Mouse (Mus musculus): ENCODE measurements around the gene Pitpnm1. TPM values are rescaled to one million over a fixed set of nuclear protein-coding genes. Genes with fewer than 3 reads are reported as not detected.
A peak's percentile ranks its signal among the peaks of the same experiment; 100 is the strongest.

Pitpnm1 gene
- 12.2 and 15.4 TPM in 2 replicates for polyA plus RNA-seq (2014; fragmentation: Nextera tagmentation; extraction: Ambion mirVana)

GRCm38 (mm10) chr19:4099837-4100717 lies at the start of gene Pitpnm1:
Gene Pitpnm1, plus strand, starts transcription at chr19:4099998.
- DNase-seq (ENCODE audit: low spot score) = peak; percentile 59
- peaks cover 23% of the 10 kb centered on the region for H3K27me3 ChIP-seq (ENCODE audit: control insufficient read depth, insufficient read depth, low read length)
- peak within 1 kb of the TSS; percentile 89 for H3K4me2 ChIP-seq (replicated peaks; ENCODE audit: low read depth, low read length)
- H3K36me3 ChIP-seq (ENCODE audit: control insufficient read depth, insufficient read depth, low read length) = no peaks in the 10 kb centered on the region
- WGBS = 1% methylated on average over 53 of the region's 53 CpGs
- ATAC-seq (ENCODE audit: low FRiP score) = no peak
- H3K27ac ChIP-seq (ENCODE audit: low read depth, low read length) = no peak within 1 kb of the TSS
- H3K9ac ChIP-seq (ENCODE audit: low read depth, low read length) = peak within 1 kb of the TSS; percentile 48
- peak within 1 kb of the TSS; percentile 46 for H3K4me3 ChIP-seq (ENCODE audit: low read depth, low read length)
- H3K4me1 ChIP-seq (replicated peaks; ENCODE audit: control insufficient read depth, insufficient read depth, low read length) = peaks cover 14% of the 10 kb centered on the region
- no peaks in the 10 kb centered on the region for H3K9me3 ChIP-seq (ENCODE audit: control insufficient read depth, low read length)

GRCm38 (mm10) chr19:4051016-4051415 lies 48.8 kb upstream of the Pitpnm1 start:
- H3K36me3 ChIP-seq (ENCODE audit: control insufficient read depth, insufficient read depth, low read length) = no peaks in the 10 kb centered on the region
- DNase-seq (ENCODE audit: low spot score) (no peak), ATAC-seq (ENCODE audit: low FRiP score) (no peak)
- WGBS = 95% methylated on average over 5 of the region's 5 CpGs
- no peak overlapping the region for H3K4me2 ChIP-seq (replicated peaks; ENCODE audit: low read depth, low read length)
- H3K27ac ChIP-seq (ENCODE audit: low read depth, low read length) = no peak overlapping the region
- no peaks in the 10 kb centered on the region for H3K4me1 ChIP-seq (replicated peaks; ENCODE audit: control insufficient read depth, insufficient read depth, low read length)
- H3K9ac ChIP-seq (ENCODE audit: low read depth, low read length) = no peak overlapping the region
- H3K9me3 ChIP-seq (ENCODE audit: control insufficient read depth, low read length) = no peaks in the 10 kb centered on the region
- no peaks in the 10 kb centered on the region for H3K27me3 ChIP-seq (ENCODE audit: control insufficient read depth, insufficient read depth, low read length)
- no peak overlapping the region for H3K4me3 ChIP-seq (ENCODE audit: low read depth, low read length)

GRCm38 (mm10) chr19:4051741-4052515 lies 47.9 kb upstream of the Pitpnm1 start:
- H3K27ac ChIP-seq (ENCODE audit: low read depth, low read length) = no peak overlapping the region
- 54% methylated on average over 10 of the region's 10 CpGs for WGBS
- H3K4me1 ChIP-seq (replicated peaks; ENCODE audit: control insufficient read depth, insufficient read depth, low read length) = no peaks in the 10 kb centered on the region
- DNase-seq (ENCODE audit: low spot score) (peak; percentile 81), ATAC-seq (ENCODE audit: low FRiP score) (no peak)
- no peaks in the 10 kb centered on the region for H3K36me3 ChIP-seq (ENCODE audit: control insufficient read depth, insufficient read depth, low read length)
- no peaks in the 10 kb centered on the region for H3K27me3 ChIP-seq (ENCODE audit: control insufficient read depth, insufficient read depth, low read length)
- H3K4me3 ChIP-seq (ENCODE audit: low read depth, low read length) = no peak overlapping the region
- H3K9ac ChIP-seq (ENCODE audit: low read depth, low read length) = no peak overlapping the region
- H3K9me3 ChIP-seq (ENCODE audit: control insufficient read depth, low read length) = no peaks in the 10 kb centered on the region
- no peak overlapping the region for H3K4me2 ChIP-seq (replicated peaks; ENCODE audit: low read depth, low read length)

- WGBS = 75% methylated on average over 5 of the region's 5 CpGs
Measured at GRCm38 (mm10) chr19:4052516-4053030, 47.2 kb upstream of the Pitpnm1 start.

GRCm38 (mm10) chr19:4054613-4055012 lies 45.2 kb upstream of the Pitpnm1 start:
- Histone ChIP-seq H3K4me1 (replicated peaks; ENCODE audit: control insufficient read depth, insufficient read depth, low read length) (no peaks in the 10 kb centered on the region), H3K4me3 (ENCODE audit: low read depth, low read length) (no peak overlapping the region), H3K27me3 (ENCODE audit: control insufficient read depth, insufficient read depth, low read length) (no peaks in the 10 kb centered on the region), H3K27ac (ENCODE audit: low read depth, low read length) (no peak overlapping the region), H3K9ac (ENCODE audit: low read depth, low read length) (no peak overlapping the region), H3K9me3 (ENCODE audit: control insufficient read depth, low read length) (no peaks in the 10 kb centered on the region), H3K4me2 (replicated peaks; ENCODE audit: low read depth, low read length) (no peak overlapping the region), H3K36me3 (ENCODE audit: control insufficient read depth, insufficient read depth, low read length) (no peaks in the 10 kb centered on the region)
- ATAC-seq (ENCODE audit: low FRiP score) (no peak), DNase-seq (ENCODE audit: low spot score) (no peak)
- WGBS = 90% methylated on average over 5 of the region's 5 CpGs

More at GRCm38 (mm10) chr19:4052516-4053030, 47.2 kb upstream of the Pitpnm1 start:
- H3K9ac ChIP-seq (ENCODE audit: low read depth, low read length) = no peak overlapping the region
- no peaks in the 10 kb centered on the region for H3K9me3 ChIP-seq (ENCODE audit: control insufficient read depth, low read length)
- H3K4me1 ChIP-seq (replicated peaks; ENCODE audit: control insufficient read depth, insufficient read depth, low read length) = no peaks in the 10 kb centered on the region
- no peak overlapping the region for H3K4me2 ChIP-seq (replicated peaks; ENCODE audit: low read depth, low read length)
- no peaks in the 10 kb centered on the region for H3K27me3 ChIP-seq (ENCODE audit: control insufficient read depth, insufficient read depth, low read length)
- no peak for DNase-seq (ENCODE audit: low spot score)
- no peaks in the 10 kb centered on the region for H3K36me3 ChIP-seq (ENCODE audit: control insufficient read depth, insufficient read depth, low read length)
- ATAC-seq (ENCODE audit: low FRiP score) = no peak
- H3K4me3 ChIP-seq (ENCODE audit: low read depth, low read length) = no peak overlapping the region
- no peak overlapping the region for H3K27ac ChIP-seq (ENCODE audit: low read depth, low read length)

GRCm38 (mm10) chr19:4055216-4055946 lies 44.4 kb upstream of the Pitpnm1 start:
- Histone ChIP-seq H3K4me1 (replicated peaks; ENCODE audit: control insufficient read depth, insufficient read depth, low read length) (no peaks in the 10 kb centered on the region), H3K9ac (ENCODE audit: low read depth, low read length) (no peak overlapping the region), H3K9me3 (ENCODE audit: control insufficient read depth, low read length) (no peaks in the 10 kb centered on the region), H3K27ac (ENCODE audit: low read depth, low read length) (no peak overlapping the region), H3K36me3 (ENCODE audit: control insufficient read depth, insufficient read depth, low read length) (no peaks in the 10 kb centered on the region), H3K27me3 (ENCODE audit: control insufficient read depth, insufficient read depth, low read length) (no peaks in the 10 kb centered on the region), H3K4me3 (ENCODE audit: low read depth, low read length) (no peak overlapping the region), H3K4me2 (replicated peaks; ENCODE audit: low read depth, low read length) (no peak overlapping the region)
- 77% methylated on average over 8 of the region's 8 CpGs for WGBS
- ATAC-seq (ENCODE audit: low FRiP score) (no peak), DNase-seq (ENCODE audit: low spot score) (no peak)

- DNase-seq (ENCODE audit: low spot score) = no peak
- no peak for ATAC-seq (ENCODE audit: low FRiP score)
- no peak overlapping the region for H3K27ac ChIP-seq (ENCODE audit: low read depth, low read length)
Measured at GRCm38 (mm10) chr19:4055947-4056693, 43.7 kb upstream of the Pitpnm1 start.

GRCm38 (mm10) chr19:4056727-4057126 lies 43.1 kb upstream of the Pitpnm1 start:
- 53% methylated on average over 4 of the region's 4 CpGs for WGBS
- H3K4me1 ChIP-seq (replicated peaks; ENCODE audit: control insufficient read depth, insufficient read depth, low read length) = no peaks in the 10 kb centered on the region
- no peaks in the 10 kb centered on the region for H3K27me3 ChIP-seq (ENCODE audit: control insufficient read depth, insufficient read depth, low read length)
- no peak overlapping the region for H3K4me2 ChIP-seq (replicated peaks; ENCODE audit: low read depth, low read length)
- no peak for DNase-seq (ENCODE audit: low spot score)
- H3K9me3 ChIP-seq (ENCODE audit: control insufficient read depth, low read length) = no peaks in the 10 kb centered on the region
- no peak overlapping the region for H3K9ac ChIP-seq (ENCODE audit: low read depth, low read length)
- no peaks in the 10 kb centered on the region for H3K36me3 ChIP-seq (ENCODE audit: control insufficient read depth, insufficient read depth, low read length)
- no peak for ATAC-seq (ENCODE audit: low FRiP score)
- no peak overlapping the region for H3K27ac ChIP-seq (ENCODE audit: low read depth, low read length)
- H3K4me3 ChIP-seq (ENCODE audit: low read depth, low read length) = no peak overlapping the region

More at GRCm38 (mm10) chr19:4055947-4056693, 43.7 kb upstream of the Pitpnm1 start:
- Histone ChIP-seq H3K9ac (ENCODE audit: low read depth, low read length) (no peak overlapping the region), H3K27me3 (ENCODE audit: control insufficient read depth, insufficient read depth, low read length) (no peaks in the 10 kb centered on the region), H3K4me1 (replicated peaks; ENCODE audit: control insufficient read depth, insufficient read depth, low read length) (no peaks in the 10 kb centered on the region), H3K9me3 (ENCODE audit: control insufficient read depth, low read length) (no peaks in the 10 kb centered on the region), H3K4me2 (replicated peaks; ENCODE audit: low read depth, low read length) (no peak overlapping the region), H3K36me3 (ENCODE audit: control insufficient read depth, insufficient read depth, low read length) (no peaks in the 10 kb centered on the region), H3K4me3 (ENCODE audit: low read depth, low read length) (no peak overlapping the region)
- 64% methylated on average over 15 of the region's 15 CpGs for WGBS

Measured in hindbrain, embryonic 11.5 days (tissue).